8 mouse cellular contexts compared by ENCODE assay signal in the genomic region with DNA sequence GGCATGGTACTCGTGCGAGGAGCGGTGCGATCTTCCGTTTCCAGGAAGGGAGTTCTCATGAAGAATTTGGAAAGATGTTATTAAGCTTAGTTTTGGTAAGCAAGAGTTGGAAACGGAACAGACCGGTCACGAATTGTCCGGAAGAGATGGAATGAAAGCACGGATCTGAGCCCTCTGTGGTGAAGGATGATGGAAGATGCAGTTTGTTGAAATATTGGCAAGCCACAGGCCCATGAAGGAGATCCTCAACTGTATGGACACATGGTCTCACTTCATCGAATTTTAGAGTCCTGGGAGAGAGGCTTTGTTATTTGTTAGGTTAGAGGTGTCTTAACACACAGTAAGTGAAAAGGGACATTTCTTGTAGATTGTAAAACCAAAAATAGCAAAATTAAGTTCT. TPM values are rescaled to one million over a fixed set of nuclear protein-coding genes. Genes with fewer than 3 reads are reported as not detected.
DNase-seq lines count a peak whose midpoint lies in the region; ATAC-seq and TF ChIP-seq lines count a peak whose summit lies in the region.

No protein-coding gene starts in this region.

- no peak for TF ChIP-seq CTCF in lung, embryonic 14.5 days (IDR thresholded peaks at IDR 0.05; ENCODE audit: low read depth)

- 4% methylated on average over 11 of the region's 11 CpGs for WGBS in lung, embryonic 14.5 days
- 8% methylated on average over 11 of the region's 11 CpGs for WGBS in embryonic facial prominence, embryonic 14.5 days
- WGBS in intestine, embryonic 16.5 days, result 6% methylated on average over 11 of the region's 11 CpGs
- WGBS in neural tube, embryonic 13.5 days, result 6% methylated on average over 11 of the region's 11 CpGs

- peaks cover 79% of the 10 kb centered on the region for H3K36me3 ChIP-seq in lung, embryonic 14.5 days (ENCODE audit: insufficient read depth)
- peaks cover 74% of the 10 kb centered on the region for H3K36me3 ChIP-seq in embryonic facial prominence, embryonic 14.5 days (ENCODE audit: control insufficient read depth, insufficient read depth, low read length)
- peaks cover 28% of the 10 kb centered on the region for H3K36me3 ChIP-seq in intestine, embryonic 16.5 days (ENCODE audit: control insufficient read depth, insufficient read depth, low read length)
- peaks cover 76% of the 10 kb centered on the region for H3K36me3 ChIP-seq in neural tube, embryonic 13.5 days

- H3K4me3 ChIP-seq in lung, embryonic 14.5 days (ENCODE audit: low read depth, low read length), result peak overlapping the region; percentile 94
- H3K4me3 ChIP-seq in embryonic facial prominence, embryonic 14.5 days (ENCODE audit: low read depth, low read length), result peak overlapping the region; percentile 86
- peak overlapping the region; percentile 96 for H3K4me3 ChIP-seq in intestine, embryonic 16.5 days (ENCODE audit: low read length)
- H3K4me3 ChIP-seq in neural tube, embryonic 13.5 days, result peak overlapping the region; percentile 92

- H3K9me3 ChIP-seq in lung, embryonic 14.5 days (ENCODE audit: low read depth, low read length), result no peaks in the 10 kb centered on the region
- no peaks in the 10 kb centered on the region for H3K9me3 ChIP-seq in embryonic facial prominence, embryonic 14.5 days (ENCODE audit: control insufficient read depth, low read length)
- no peaks in the 10 kb centered on the region for H3K9me3 ChIP-seq in intestine, embryonic 16.5 days (ENCODE audit: control insufficient read depth, low read length)
- no peaks in the 10 kb centered on the region for H3K9me3 ChIP-seq in neural tube, embryonic 13.5 days

- no peak overlapping the region for H3K27ac ChIP-seq in lung, embryonic 14.5 days (ENCODE audit: low read depth)
- no peak overlapping the region for H3K27ac ChIP-seq in embryonic facial prominence, embryonic 14.5 days (replicated peaks; ENCODE audit: low read depth, low read length)
- H3K27ac ChIP-seq in intestine, embryonic 16.5 days (ENCODE audit: low read length), result no peak overlapping the region
- no peak overlapping the region for H3K27ac ChIP-seq in neural tube, embryonic 13.5 days (replicated peaks)

- no peaks in the 10 kb centered on the region for H3K27me3 ChIP-seq in lung, embryonic 14.5 days (ENCODE audit: insufficient read depth, low read length)
- H3K27me3 ChIP-seq in embryonic facial prominence, embryonic 14.5 days (replicated peaks; ENCODE audit: control insufficient read depth, insufficient read depth, low read length), result no peaks in the 10 kb centered on the region
- no peaks in the 10 kb centered on the region for H3K27me3 ChIP-seq in intestine, embryonic 16.5 days (replicated peaks; ENCODE audit: control insufficient read depth, insufficient read depth, low read length)
- H3K27me3 ChIP-seq in neural tube, embryonic 13.5 days, result no peaks in the 10 kb centered on the region

- no peak for ATAC-seq in lung, embryonic 14.5 days (ENCODE audit: insufficient read depth)
- ATAC-seq in embryonic facial prominence, embryonic 14.5 days (ENCODE audit: low read depth), result no peak
- ATAC-seq in intestine, embryonic 16.5 days, result no peak
- ATAC-seq in neural tube, embryonic 13.5 days (ENCODE audit: low read depth), result no peak

- no peak for DNase-seq in lung, embryonic 14.5 days
- DNase-seq in lung, postnatal 14 days, result no peak
- no peak for DNase-seq in embryonic facial prominence, embryonic 14.5 days (ENCODE audit: low spot score)
- DNase-seq in embryo, embryonic 10 days (ENCODE audit: low spot score), result no peak
- DNase-seq in cerebellum, postnatal 25 days, result no peak
- DNase-seq in layer of hippocampus, adult 18-20 months (ENCODE audit: low spot score in 2 of 2), result no peak

- no peaks in the 10 kb centered on the region for H3K4me1 ChIP-seq in lung, embryonic 14.5 days (ENCODE audit: insufficient read depth)
- H3K4me1 ChIP-seq in embryonic facial prominence, embryonic 14.5 days (ENCODE audit: control insufficient read depth, insufficient read depth, low read length), result 0 out of 2 replicates have a peak, but pooled peaks cover 4% of the 10 kb centered on the region
- H3K4me1 ChIP-seq in intestine, embryonic 16.5 days (ENCODE audit: control insufficient read depth, insufficient read depth, low read length), result peaks cover 9% of the 10 kb centered on the region
- H3K4me1 ChIP-seq in neural tube, embryonic 13.5 days (replicated peaks), result peaks cover 19% of the 10 kb centered on the region

- peak overlapping the region; percentile 82 for H3K4me2 ChIP-seq in lung, embryonic 14.5 days
- peak overlapping the region; percentile 73 for H3K4me2 ChIP-seq in embryonic facial prominence, embryonic 14.5 days (ENCODE audit: low read depth, low read length)
- H3K4me2 ChIP-seq in intestine, embryonic 16.5 days (ENCODE audit: low read depth, low read length), result peak overlapping the region; percentile 76
- H3K4me2 ChIP-seq in neural tube, embryonic 13.5 days, result peak overlapping the region; percentile 92

- peak overlapping the region; percentile 81 for H3K9ac ChIP-seq in lung, embryonic 14.5 days
- peak overlapping the region; percentile 81 for H3K9ac ChIP-seq in embryonic facial prominence, embryonic 14.5 days (ENCODE audit: low read depth, low read length)
- H3K9ac ChIP-seq in intestine, embryonic 16.5 days (ENCODE audit: low read depth, low read length), result peak overlapping the region; percentile 80
- H3K9ac ChIP-seq in neural tube, embryonic 13.5 days, result peak overlapping the region; percentile 85

RNA-seq across cellular contexts. Expression of gene Nop2, which starts 0.8 kb away (rescaled TPM):
- polyA plus RNA-seq in lung, embryonic 14.5 days (2014; fragmentation: Nextera tagmentation; extraction: Ambion mirVana), result 58.5 and 70.6 TPM in 2 replicates
- polyA plus RNA-seq in embryonic facial prominence, embryonic 14.5 days (2014; fragmentation: Nextera tagmentation; extraction: Ambion mirVana), result 56.4 and 60.4 TPM in 2 replicates
- 59.5 and 66.8 TPM in 2 replicates for polyA plus RNA-seq in intestine, embryonic 16.5 days (2015; fragmentation: Nextera tagmentation; extraction: Ambion mirVana)
- 44.5 and 45.3 TPM in 2 replicates for polyA plus RNA-seq in neural tube, embryonic 13.5 days (2015; fragmentation: Nextera tagmentation; extraction: Ambion mirVana)
- 10 to 100 TPM; 31.3 to 32.4 TPM for total RNA-seq in layer of hippocampus, adult 18-20 months (2021)

RNA-seq across cellular contexts. Expression of gene Iffo1, which starts 12.6 kb away (rescaled TPM):
- polyA plus RNA-seq in lung, embryonic 14.5 days (2014; fragmentation: Nextera tagmentation; extraction: Ambion mirVana), result 6.0 and 6.2 TPM in 2 replicates
- polyA plus RNA-seq in embryonic facial prominence, embryonic 14.5 days (2014; fragmentation: Nextera tagmentation; extraction: Ambion mirVana), result 37.9 and 43.7 TPM in 2 replicates
- 4.5 and 5.3 TPM in 2 replicates for polyA plus RNA-seq in intestine, embryonic 16.5 days (2015; fragmentation: Nextera tagmentation; extraction: Ambion mirVana)
- 21.1 and 24.0 TPM in 2 replicates for polyA plus RNA-seq in neural tube, embryonic 13.5 days (2015; fragmentation: Nextera tagmentation; extraction: Ambion mirVana)
- 10 to 100 TPM; 63.0 to 69.1 TPM for total RNA-seq in layer of hippocampus, adult 18-20 months (2021)

RNA-seq across cellular contexts. Expression of gene Gapdh, which starts 33.8 kb away (rescaled TPM):
- polyA plus RNA-seq in lung, embryonic 14.5 days (2014; fragmentation: Nextera tagmentation; extraction: Ambion mirVana), result 1,954 TPM in 2 replicates
- polyA plus RNA-seq in embryonic facial prominence, embryonic 14.5 days (2014; fragmentation: Nextera tagmentation; extraction: Ambion mirVana), result 1,831 and 1,850 TPM in 2 replicates
- 2,256 and 2,328 TPM in 2 replicates for polyA plus RNA-seq in intestine, embryonic 16.5 days (2015; fragmentation: Nextera tagmentation; extraction: Ambion mirVana)
- polyA plus RNA-seq in neural tube, embryonic 13.5 days (2015; fragmentation: Nextera tagmentation; extraction: Ambion mirVana), result 1,206 and 1,336 TPM in 2 replicates
- total RNA-seq in layer of hippocampus, adult 18-20 months (2021), result 1,000 to 10,000 TPM; 2,555 to 2,598 TPM

RNA-seq across cellular contexts. Expression of gene Chd4, which starts 36.7 kb away (rescaled TPM):
- polyA plus RNA-seq in lung, embryonic 14.5 days (2014; fragmentation: Nextera tagmentation; extraction: Ambion mirVana), result 82.5 and 92.4 TPM in 2 replicates
- 70.1 and 73.5 TPM in 2 replicates for polyA plus RNA-seq in embryonic facial prominence, embryonic 14.5 days (2014; fragmentation: Nextera tagmentation; extraction: Ambion mirVana)
- polyA plus RNA-seq in intestine, embryonic 16.5 days (2015; fragmentation: Nextera tagmentation; extraction: Ambion mirVana), result 41.3 and 44.8 TPM in 2 replicates
- polyA plus RNA-seq in neural tube, embryonic 13.5 days (2015; fragmentation: Nextera tagmentation; extraction: Ambion mirVana), result 89.0 and 107 TPM in 2 replicates
- total RNA-seq in layer of hippocampus, adult 18-20 months (2021), result 100 to 1,000 TPM; 153 to 176 TPM

RNA-seq across cellular contexts. Expression of gene Ncapd2, which starts 59.0 kb away (rescaled TPM):
- polyA plus RNA-seq in lung, embryonic 14.5 days (2014; fragmentation: Nextera tagmentation; extraction: Ambion mirVana), result 151 and 167 TPM in 2 replicates
- 76.7 and 90.8 TPM in 2 replicates for polyA plus RNA-seq in embryonic facial prominence, embryonic 14.5 days (2014; fragmentation: Nextera tagmentation; extraction: Ambion mirVana)
- 67.8 and 78.0 TPM in 2 replicates for polyA plus RNA-seq in intestine, embryonic 16.5 days (2015; fragmentation: Nextera tagmentation; extraction: Ambion mirVana)
- 48.8 and 69.2 TPM in 2 replicates for polyA plus RNA-seq in neural tube, embryonic 13.5 days (2015; fragmentation: Nextera tagmentation; extraction: Ambion mirVana)
- total RNA-seq in layer of hippocampus, adult 18-20 months (2021), result 10 to 100 TPM; 20.4 to 25.8 TPM
